In genomic region chr16:76323141-76323540, GRCm38 (mm10) we compare ENCODE assay signal across 18 mouse cellular contexts. TPM values are rescaled to one million over a fixed set of nuclear protein-coding genes. Genes with fewer than 3 reads are reported as not detected.
DNase-seq lines count a peak whose midpoint lies in the region; ATAC-seq lines count a peak whose summit lies in the region.
"Had no signal": no experiment of that assay in that cellular context is flagged by ENCODE, and none has a peak within 500 bp of the region (broad histone marks: within the 10 kb centered on the region; RNA-seq: fewer than 3 reads in every experiment).

No protein-coding gene starts in this region.

- intact Hi-C loops in heart, postnatal 10 days (cut with DNase I): loop anchor here (5.0 kb wide), 1 partner anchor 49 kb away; the partner anchor contains the start of gene Nrip1

- no peaks in the 10 kb centered on the region; the same call in 1 of the 2 replicates for H3K27me3 ChIP-seq in midbrain, embryonic 11.5 days (ENCODE audit: control insufficient read depth, insufficient read depth, low read length)
- H3K27me3 ChIP-seq in midbrain, embryonic 16.5 days (ENCODE audit: control insufficient read depth, insufficient read depth, low read depth, low read length): no peaks in the 10 kb centered on the region
- no peaks in the 10 kb centered on the region for H3K27me3 ChIP-seq in liver, embryonic 13.5 days
- H3K27me3 ChIP-seq: kidney, embryonic 15.5 days; limb, embryonic 12.5 days; neural tube, embryonic 12.5 days had no signal

- H3K4me1 ChIP-seq in midbrain, embryonic 11.5 days (ENCODE audit: control insufficient read depth, insufficient read depth, low read length): peaks cover 36% of the 10 kb centered on the region
- H3K4me1 ChIP-seq in midbrain, embryonic 16.5 days (ENCODE audit: control insufficient read depth, insufficient read depth, low read length): peaks cover 34% of the 10 kb centered on the region
- H3K4me1 ChIP-seq in liver, embryonic 13.5 days (replicated peaks): peaks cover 88% of the 10 kb centered on the region

- no peak overlapping the region for H3K4me3 ChIP-seq in midbrain, embryonic 11.5 days (ENCODE audit: low read depth, low read length)
- no peak overlapping the region for H3K4me3 ChIP-seq in midbrain, embryonic 16.5 days (ENCODE audit: low read depth, low read length)
- peak overlapping the region; percentile 49 for H3K4me3 ChIP-seq in liver, embryonic 13.5 days (replicated peaks)
- H3K4me3 ChIP-seq: kidney, embryonic 15.5 days; limb, embryonic 12.5 days; neural tube, embryonic 12.5 days had no signal

- H3K9me3 ChIP-seq in midbrain, embryonic 11.5 days (ENCODE audit: control insufficient read depth, low read length): no peaks in the 10 kb centered on the region
- no peaks in the 10 kb centered on the region for H3K9me3 ChIP-seq in midbrain, embryonic 16.5 days (replicated peaks; ENCODE audit: control insufficient read depth, low read length, poor library complexity, severe bottlenecking)
- no peaks in the 10 kb centered on the region for H3K9me3 ChIP-seq in liver, embryonic 13.5 days (replicated peaks)
- H3K9me3 ChIP-seq: kidney, embryonic 15.5 days; limb, embryonic 12.5 days; neural tube, embryonic 12.5 days had no signal

- peak; percentile 77 for DNase-seq in heart, adult 11 months
- no peak for DNase-seq in heart, postnatal 10 days
- DNase-seq in midbrain, embryonic 11.5 days (ENCODE audit: low spot score, missing footprints): no peak
- DNase-seq in liver, embryonic 13.5 days: no peak
- DNase-seq in thymus, adult 18-20 months: no peak
- DNase-seq in layer of hippocampus, postnatal 25 days (ENCODE audit: extremely low spot score in 1 of 2, low spot score in 1 of 2): no peak
- DNase-seq: adrenal gland, postnatal 10 days; cerebellum, postnatal 14 days; embryo, embryonic 11 days; gastrocnemius, postnatal 14 days; kidney, postnatal 4 days; right cerebral cortex, adult 18-20 months; thymus, postnatal 25 days had no signal

- H3K4me2 ChIP-seq in midbrain, embryonic 11.5 days: no peak overlapping the region
- H3K4me2 ChIP-seq in midbrain, embryonic 16.5 days (ENCODE audit: low read length): no peak overlapping the region
- peak overlapping the region; percentile 75 for H3K4me2 ChIP-seq in liver, embryonic 13.5 days
- H3K4me2 ChIP-seq: kidney, embryonic 15.5 days; limb, embryonic 12.5 days; neural tube, embryonic 12.5 days had no signal

- no peaks in the 10 kb centered on the region for H3K36me3 ChIP-seq in midbrain, embryonic 11.5 days (ENCODE audit: control insufficient read depth, insufficient read depth, low read length)
- no peaks in the 10 kb centered on the region for H3K36me3 ChIP-seq in midbrain, embryonic 16.5 days (ENCODE audit: control insufficient read depth, insufficient read depth, low read length)
- peaks cover 9% of the 10 kb centered on the region; the same call in 1 of the 2 replicates for H3K36me3 ChIP-seq in liver, embryonic 13.5 days
- H3K36me3 ChIP-seq: neural tube, embryonic 12.5 days had no signal

- WGBS in midbrain, embryonic 11.5 days: 94% methylated on average over 2 of the region's 2 CpGs
- WGBS in midbrain, embryonic 16.5 days: 92% methylated on average over 2 of the region's 2 CpGs
- WGBS in liver, embryonic 13.5 days (ENCODE audit: insufficient replicate concordance): 43% methylated on average over 2 of the region's 2 CpGs

- peak overlapping the region; percentile 16; the same call in 1 of the 2 replicates for H3K27ac ChIP-seq in midbrain, embryonic 11.5 days (ENCODE audit: low read depth, low read length)
- H3K27ac ChIP-seq in midbrain, embryonic 16.5 days (ENCODE audit: low read length): no peak overlapping the region
- H3K27ac ChIP-seq in liver, embryonic 13.5 days: peak overlapping the region; percentile 97
- H3K27ac ChIP-seq: kidney, embryonic 15.5 days; limb, embryonic 12.5 days; neural tube, embryonic 12.5 days had no signal

- no peak for ATAC-seq in midbrain, embryonic 11.5 days (ENCODE audit: low FRiP score)
- no peak for ATAC-seq in midbrain, embryonic 16.5 days
- ATAC-seq in liver, embryonic 13.5 days (ENCODE audit: low read depth): peak; percentile 74
- ATAC-seq: hindbrain, embryonic 16.5 days had no signal

- H3K9ac ChIP-seq in midbrain, embryonic 11.5 days (ENCODE audit: low read length): no peak overlapping the region
- no peak overlapping the region for H3K9ac ChIP-seq in midbrain, embryonic 16.5 days (ENCODE audit: low read depth, low read length)
- peak overlapping the region; percentile 75 for H3K9ac ChIP-seq in liver, embryonic 13.5 days
- H3K9ac ChIP-seq: kidney, embryonic 15.5 days; limb, embryonic 12.5 days; neural tube, embryonic 12.5 days had no signal

RNA-seq across cellular contexts. Expression of gene Nrip1, which starts 50.5 kb away (rescaled TPM):
- 10 to 100 TPM; 26.8 to 27.4 TPM for total RNA-seq in heart, postnatal 10 days (2021)
- polyA plus RNA-seq in midbrain, embryonic 11.5 days (2014; fragmentation: Nextera tagmentation; extraction: Ambion mirVana): 20.7 and 24.3 TPM in 2 replicates
- 30.0 and 31.4 TPM in 2 replicates for polyA plus RNA-seq in midbrain, embryonic 16.5 days (2015; fragmentation: Nextera tagmentation; extraction: Ambion mirVana)
- polyA plus RNA-seq in liver, embryonic 13.5 days (2015; fragmentation: Nextera tagmentation; extraction: Ambion mirVana): 20.2 and 20.4 TPM in 2 replicates
- total RNA-seq in layer of hippocampus, postnatal 25 days (2021): 10 to 100 TPM; 61.2 to 63.5 TPM
